Mouse (Mus musculus): ENCODE data around the gene Lhfpl2. TPM values are rescaled to one million over a fixed set of nuclear protein-coding genes. Genes with fewer than 3 reads are reported as not detected.

The Lhfpl2 gene
- polyA plus RNA-seq, 1 experiment from 2014 or later = 41.2 TPM

DNA sequence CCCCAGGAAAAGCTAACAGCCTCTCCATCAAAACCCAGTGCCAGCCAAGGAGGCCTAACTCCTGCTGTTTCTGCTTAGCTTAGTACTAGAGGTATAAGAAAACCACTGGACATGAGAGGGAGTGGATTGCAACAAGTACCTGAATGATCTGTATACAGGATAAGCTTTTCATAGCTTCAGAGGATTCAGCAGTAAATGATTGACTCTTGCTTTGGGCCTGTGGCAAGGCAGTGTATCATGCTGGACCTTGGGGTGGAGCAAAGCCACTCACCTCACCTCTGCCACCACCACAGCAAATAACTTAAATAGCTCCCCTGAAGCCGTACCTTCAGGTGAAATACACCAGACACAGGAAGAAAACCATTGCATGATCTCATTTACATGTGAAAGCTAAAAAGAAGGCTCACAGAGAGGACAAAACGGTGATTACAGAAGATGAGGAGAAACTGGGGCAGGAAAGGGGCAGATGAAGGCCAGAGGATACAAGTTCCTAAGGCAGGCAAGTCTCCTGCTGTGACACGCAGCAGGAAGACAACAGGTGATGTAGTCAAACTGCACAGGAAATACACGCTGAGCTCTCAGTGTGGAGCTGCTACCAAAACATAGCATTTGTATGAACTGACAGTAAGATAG is 184.4 kb downstream of the Lhfpl2 start:
- Histone ChIP-seq H3K27ac (replicated peaks; ENCODE audit: low read depth, low read length) (no peak overlapping the region), H3K4me2 (ENCODE audit: low read depth, low read length) (no peak overlapping the region), H3K27me3 (ENCODE audit: control insufficient read depth, insufficient read depth, low read length) (no peaks in the 10 kb centered on the region), H3K9ac (replicated peaks; ENCODE audit: low read length) (no peak overlapping the region), H3K9me3 (replicated peaks; ENCODE audit: control insufficient read depth, low read length) (no peaks in the 10 kb centered on the region), H3K36me3 (replicated peaks; ENCODE audit: control insufficient read depth, insufficient read depth, low read depth, low read length) (no peaks in the 10 kb centered on the region), H3K4me3 (ENCODE audit: low read depth, low read length) (no peak overlapping the region), H3K4me1 (ENCODE audit: control insufficient read depth, insufficient read depth, low read length) (no peaks in the 10 kb centered on the region)
- no peak for ATAC-seq (replicated peaks; ENCODE audit: insufficient number of reproducible peaks, low FRiP score, low TSS enrichment, low read depth)
- WGBS = 52% methylated on average over 4 of the region's 4 CpGs
- no peak for DNase-seq (ENCODE audit: low spot score)

DNA sequence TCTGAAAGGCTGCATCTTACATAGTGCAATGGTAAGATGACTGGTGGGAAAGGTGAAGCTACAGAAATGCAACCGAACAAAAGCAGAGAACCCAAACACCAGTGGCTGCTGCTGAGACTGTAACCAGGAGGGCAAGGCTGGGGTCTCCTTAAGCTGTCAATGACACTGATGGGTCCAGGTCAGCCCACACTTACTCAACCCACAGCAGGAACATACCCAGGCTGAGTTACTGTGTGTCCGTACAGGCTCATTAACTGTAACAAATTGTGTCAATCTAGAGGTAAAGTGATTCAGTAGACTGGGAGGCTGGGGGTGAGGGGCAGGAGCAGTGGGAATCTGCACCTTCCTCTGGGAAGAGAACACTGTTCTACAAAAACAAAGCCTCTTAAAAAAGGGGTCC is 185.3 kb downstream of the Lhfpl2 start:
- DNase-seq (ENCODE audit: low spot score) = no peak
- Histone ChIP-seq H3K36me3 (replicated peaks; ENCODE audit: control insufficient read depth, insufficient read depth, low read depth, low read length) (no peaks in the 10 kb centered on the region), H3K4me1 (ENCODE audit: control insufficient read depth, insufficient read depth, low read length) (no peaks in the 10 kb centered on the region), H3K4me2 (ENCODE audit: low read depth, low read length) (no peak overlapping the region), H3K27ac (replicated peaks; ENCODE audit: low read depth, low read length) (no peak overlapping the region), H3K4me3 (ENCODE audit: low read depth, low read length) (no peak overlapping the region), H3K9ac (replicated peaks; ENCODE audit: low read length) (no peak overlapping the region), H3K9me3 (replicated peaks; ENCODE audit: control insufficient read depth, low read length) (no peaks in the 10 kb centered on the region), H3K27me3 (ENCODE audit: control insufficient read depth, insufficient read depth, low read length) (no peaks in the 10 kb centered on the region)
- WGBS = 66% methylated on average over 2 of the region's 2 CpGs
- no peak for ATAC-seq (replicated peaks; ENCODE audit: insufficient number of reproducible peaks, low FRiP score, low TSS enrichment, low read depth)

Other genes with a start within 250 kb of the Lhfpl2 start
- gene Scamp1, start 228.1 kb downstream of the Lhfpl2 start, polyA plus RNA-seq (2014; fragmentation: Nextera tagmentation; extraction: Ambion mirVana) = 26.2 and 29.6 TPM in 2 replicates